Mouse (Mus musculus) liver, embryonic 14.5 days (tissue): ENCODE results near the gene Stk11ip.

ENCODE experiments used
- CTCF ChIP-seq: IDR thresholded peaks from 2 replicates; pipeline ENCODE4 v1.5.1; 2016; ENCODE audit warnings: antibody characterized with exemption, low read depth, control low read depth
- EP300 ChIP-seq: IDR thresholded peaks from 2 replicates; pipeline ENCODE4 v1.6.1; 2016; ENCODE audit warnings: antibody characterized with exemption, low read depth

GRCm38 (mm10) chr1:75511437-75512210, 9.7 kb upstream of the Stk11ip start:
- TF ChIP-seq CTCF (no peak), EP300 (no peak)
